Mouse (Mus musculus): ENCODE results near the gene Fbxl3.

The Fbxl3 gene

GRCm38 (mm10) chr14:103079209-103079977 lies 20.0 kb downstream of the Fbxl3 start:
- peak; percentile 91 for DNase-seq

- DNase-seq = peak; percentile 51
Measured at GRCm38 (mm10) chr14:103078006-103078912, 21.1 kb downstream of the Fbxl3 start.

GRCm38 (mm10) chr14:103077272-103078005 lies 21.9 kb downstream of the Fbxl3 start:
- no peak for DNase-seq

- no peak for DNase-seq
Measured at GRCm38 (mm10) chr14:103075166-103075565, 24.2 kb downstream of the Fbxl3 start.

GRCm38 (mm10) chr14:103073825-103074224 lies 25.5 kb downstream of the Fbxl3 start:
- DNase-seq = no peak

- no peak for DNase-seq
Measured at GRCm38 (mm10) chr14:103072731-103073130, 26.6 kb downstream of the Fbxl3 start.

GRCm38 (mm10) chr14:103071471-103071870 lies 27.9 kb downstream of the Fbxl3 start:
- DNase-seq = no peak

GRCm38 (mm10) chr14:103070790-103071189 lies 28.6 kb downstream of the Fbxl3 start:
- DNase-seq = no peak

- peak; percentile 97 for DNase-seq
Measured at GRCm38 (mm10) chr14:103069864-103070611, 29.3 kb downstream of the Fbxl3 start, which contains the start of gene Cln5. Cln5 (plus strand) TSS chr14:103070216.

GRCm38 (mm10) chr14:103069465-103069863 lies 29.9 kb downstream of the Fbxl3 start:
- DNase-seq = no peak

GRCm38 (mm10) chr14:103065294-103066167 lies 33.8 kb downstream of the Fbxl3 start:
- peak; percentile 75 for DNase-seq

GRCm38 (mm10) chr14:103059495-103059894 lies 39.9 kb downstream of the Fbxl3 start:
- DNase-seq = no peak

GRCm38 (mm10) chr14:103058998-103059397 lies 40.4 kb downstream of the Fbxl3 start:
- no peak for DNase-seq

- DNase-seq = no peak
Measured at GRCm38 (mm10) chr14:103056601-103057000, 42.8 kb downstream of the Fbxl3 start.

GRCm38 (mm10) chr14:103054731-103055130 lies 44.6 kb downstream of the Fbxl3 start:
- DNase-seq = no peak

GRCm38 (mm10) chr14:103051159-103051769 lies 48.1 kb downstream of the Fbxl3 start:
- peak; percentile 52 for DNase-seq

- no peak for DNase-seq
Measured at GRCm38 (mm10) chr14:103048292-103049086, 50.9 kb downstream of the Fbxl3 start.

- no peak for DNase-seq
Measured at GRCm38 (mm10) chr14:103046677-103047076, 52.7 kb downstream of the Fbxl3 start, which contains the start of gene Acod1. Acod1 (plus strand) TSS chr14:103046977.

- DNase-seq = no peak
Measured at GRCm38 (mm10) chr14:103037016-103037415, 62.4 kb downstream of the Fbxl3 start.

GRCm38 (mm10) chr14:103034076-103034475 lies 65.3 kb downstream of the Fbxl3 start:
- no peak for DNase-seq
